Mouse (Mus musculus) testis, postnatal 14 days (tissue): ENCODE data around the gene Gm1140.

Experiments used
- DNase-seq: peaks from one replicate; pipeline ENCODE4 v3.0.0; 2021; ENCODE audit warnings: low spot score

The Gm1140 gene

GRCm38 (mm10) chrX:67693462-67693861 lies at the start of gene Gm1140:
Gm1140 (minus strand) TSS chrX:67693562.
- DNase-seq: peak; percentile 2

DNA sequence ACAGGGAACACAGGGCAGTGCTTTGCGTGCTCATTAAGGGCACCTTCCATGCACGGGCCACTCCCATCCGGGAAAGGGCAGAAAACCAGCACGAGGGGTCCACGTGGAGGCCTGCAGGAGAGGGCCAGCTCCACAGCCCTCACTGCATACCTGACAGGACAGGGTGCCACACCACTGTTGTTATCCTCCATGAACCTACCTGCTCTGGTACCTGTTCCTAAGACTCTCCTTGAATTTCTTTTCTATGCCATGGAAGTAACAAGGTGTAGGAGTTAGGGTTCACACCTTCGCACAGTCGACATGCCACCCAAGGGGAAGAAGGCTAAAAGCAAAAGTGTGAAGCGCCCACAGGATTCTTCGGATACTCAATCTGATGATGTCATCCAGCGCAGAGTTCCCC lies 2.0 kb upstream of the Gm1140 start, which contains the start of gene Gm14692:
Gene Gm14692, plus strand, starts transcription at position 301 of the 400 bp plus-strand sequence.
- peak; percentile 2 for DNase-seq
